Mouse (Mus musculus) urinary bladder, postnatal 10 days (tissue): Measurements from ENCODE around the gene Tmem200a.
"Not testable (repeated sequence)": the region's sequence is repeated elsewhere in the genome, so short reads cannot be mapped to it uniquely, and the experiment has no call there.

Experiments
- DNase-seq: peaks from one replicate; pipeline ENCODE4 v3.0.0; 2022; ENCODE audit warnings: low spot score

Tmem200a gene

GRCm38 (mm10) chr10:25982617-25983016, 96.2 kb downstream of the Tmem200a start:
- DNase-seq, result no peak

GRCm38 (mm10) chr10:25962863-25963262, 116.0 kb downstream of the Tmem200a start:
- DNase-seq, result no peak

- no peak for DNase-seq
Observed at GRCm38 (mm10) chr10:25961066-25961465, 117.8 kb downstream of the Tmem200a start.

GRCm38 (mm10) chr10:25958762-25959753, 119.8 kb downstream of the Tmem200a start:
- DNase-seq, result no peak

GRCm38 (mm10) chr10:25954641-25955228, 124.1 kb downstream of the Tmem200a start:
- no peak for DNase-seq

- DNase-seq, result no peak
Observed at GRCm38 (mm10) chr10:25952838-25953237, 126.0 kb downstream of the Tmem200a start.

GRCm38 (mm10) chr10:25952150-25952549, 126.7 kb downstream of the Tmem200a start:
- no peak for DNase-seq

- no peak for DNase-seq
Observed at GRCm38 (mm10) chr10:25945866-25946265, 133.0 kb downstream of the Tmem200a start.

- no peak for DNase-seq
Observed at GRCm38 (mm10) chr10:25944641-25945040, 134.2 kb downstream of the Tmem200a start.

- DNase-seq, result no peak
Observed at GRCm38 (mm10) chr10:25931796-25932195, 147.1 kb downstream of the Tmem200a start.

- DNase-seq, result no peak
Observed at GRCm38 (mm10) chr10:25929401-25930150, 149.3 kb downstream of the Tmem200a start.

- DNase-seq, result no peak
Observed at GRCm38 (mm10) chr10:25928861-25929368, 149.9 kb downstream of the Tmem200a start.

- DNase-seq, result no peak
Observed at GRCm38 (mm10) chr10:25928448-25928786, 150.4 kb downstream of the Tmem200a start.

- DNase-seq, result no peak
Observed at GRCm38 (mm10) chr10:25927553-25928447, 151.1 kb downstream of the Tmem200a start.

- DNase-seq, result no peak
Observed at GRCm38 (mm10) chr10:25920640-25921278, 158.1 kb downstream of the Tmem200a start.

- no peak for DNase-seq
Observed at GRCm38 (mm10) chr10:25918103-25918502, 160.7 kb downstream of the Tmem200a start.

- no peak for DNase-seq
Observed at GRCm38 (mm10) chr10:25910270-25910669, 168.6 kb downstream of the Tmem200a start.

GRCm38 (mm10) chr10:25908027-25909012, 170.5 kb downstream of the Tmem200a start:
- no peak for DNase-seq

- not testable (repeated sequence) for DNase-seq
Observed at GRCm38 (mm10) chr10:25894126-25894525, 184.7 kb downstream of the Tmem200a start.

GRCm38 (mm10) chr10:25887225-25887624, 191.6 kb downstream of the Tmem200a start:
- DNase-seq, result no peak
